Mouse (Mus musculus) cortical plate, adult 2 months (tissue): ENCODE measurements at regions not wholly inside any gene's neighbourhood (a gene's known extent, or its start where the extent isn't known, plus 50 kb on each side); places are given as distances from the start of the nearest gene placed in this dataset.

ENCODE experiments used
- CTCF ChIP-seq: fragments of 200-500 bp; IDR thresholded peaks from 2 replicates; pipeline ENCODE4 v1.5.1; 2011; ENCODE audit warnings: mild to moderate bottlenecking, control low read depth, low read length; ENCODE audit not compliant: insufficient read depth; ENCODE audit errors: extremely low read depth
- POLR2A ChIP-seq: fragments of 200-500 bp; IDR thresholded peaks from 2 replicates; pipeline ENCODE4 v1.6.1; 2011; ENCODE audit warnings: mild to moderate bottlenecking, low read length, control low read depth; ENCODE audit not compliant: insufficient read depth; ENCODE audit errors: extremely low read depth

- TF ChIP-seq CTCF (no peak), POLR2A (no peak)
Measured at GRCm38 (mm10) chr4:131113727-131114303, 169.6 kb downstream of the Matn1 start.
